In the genomic region with DNA sequence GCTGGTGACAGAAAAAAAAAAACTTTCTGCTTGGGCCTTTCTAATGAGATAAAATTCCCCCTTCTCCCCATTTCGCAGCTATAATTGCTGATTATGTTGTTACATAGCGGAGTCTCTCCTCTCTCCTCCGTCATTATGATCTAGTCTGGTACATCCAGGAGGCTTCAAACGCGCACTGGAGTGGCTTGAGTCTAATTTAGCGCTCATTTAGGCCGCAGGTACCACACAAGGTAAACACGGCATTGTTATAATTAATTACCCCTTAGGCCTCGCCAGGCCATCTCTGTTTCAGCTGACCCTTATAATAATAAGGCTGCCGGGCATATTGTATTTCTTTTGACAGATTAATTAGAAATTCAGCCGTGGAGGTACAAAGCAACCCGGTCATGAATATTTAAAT, we compare ENCODE assay signal across 19 mouse cellular contexts.
DNase-seq lines count a peak whose midpoint lies in the region; ATAC-seq and TF ChIP-seq lines count a peak whose summit lies in the region.
"Had no signal": no experiment of that assay in that cellular context is flagged by ENCODE, and none has a peak within 500 bp of the region (broad histone marks: within the 10 kb centered on the region; RNA-seq: fewer than 3 reads in every experiment).

No protein-coding gene starts in this region.

- H3K4me2 ChIP-seq in hindbrain, embryonic 14.5 days (replicated peaks) = no peak overlapping the region
- no peak overlapping the region for H3K4me2 ChIP-seq in hindbrain, postnatal 0 days (ENCODE audit: low read depth, low read length)
- H3K4me2 ChIP-seq in forebrain, embryonic 15.5 days (replicated peaks) = no peak overlapping the region
- H3K4me2 ChIP-seq in midbrain, embryonic 11.5 days = no peak overlapping the region
- no peak overlapping the region for H3K4me2 ChIP-seq in neural tube, embryonic 15.5 days
- H3K4me2 ChIP-seq: embryonic facial prominence, embryonic 15.5 days had no signal

- no peaks in the 10 kb centered on the region for H3K9me3 ChIP-seq in hindbrain, embryonic 14.5 days (ENCODE audit: control insufficient read depth, low read length)
- H3K9me3 ChIP-seq in hindbrain, postnatal 0 days (ENCODE audit: low read length) = no peaks in the 10 kb centered on the region
- H3K9me3 ChIP-seq in forebrain, embryonic 15.5 days = no peaks in the 10 kb centered on the region
- no peaks in the 10 kb centered on the region for H3K9me3 ChIP-seq in midbrain, embryonic 11.5 days (ENCODE audit: control insufficient read depth, low read length)
- no peaks in the 10 kb centered on the region for H3K9me3 ChIP-seq in neural tube, embryonic 15.5 days (replicated peaks)
- H3K9me3 ChIP-seq: embryonic facial prominence, embryonic 15.5 days; heart, embryonic 13.5 days had no signal

- TF ChIP-seq CTCF in hindbrain, postnatal 0 days (IDR thresholded peaks at IDR 0.05; ENCODE audit: low read depth) = no peak

- no peak overlapping the region for H3K4me3 ChIP-seq in hindbrain, embryonic 14.5 days (replicated peaks; ENCODE audit: low read length)
- no peak overlapping the region for H3K4me3 ChIP-seq in hindbrain, postnatal 0 days (ENCODE audit: low read length)
- no peak overlapping the region for H3K4me3 ChIP-seq in forebrain, embryonic 15.5 days
- H3K4me3 ChIP-seq in midbrain, embryonic 11.5 days (ENCODE audit: low read depth, low read length) = no peak overlapping the region
- no peak overlapping the region for H3K4me3 ChIP-seq in neural tube, embryonic 15.5 days (replicated peaks)
- H3K4me3 ChIP-seq: embryonic facial prominence, embryonic 15.5 days; heart, embryonic 13.5 days; megakaryocyte, embryonic 14.5 days; myocyte had no signal

- no peak for DNase-seq in hindbrain, embryonic 14.5 days (ENCODE audit: low spot score)
- DNase-seq in hindbrain, postnatal 0 days (ENCODE audit: low spot score) = no peak
- DNase-seq in midbrain, embryonic 11.5 days (ENCODE audit: low spot score, missing footprints) = no peak
- DNase-seq in cerebellum, adult 18-20 months = no peak
- no peak for DNase-seq in gastrocnemius, adult 18-20 months (ENCODE audit: low spot score)
- DNase-seq: adrenal gland, postnatal 10 days; cerebellum, adult 11 months; kidney, adult 8-10 months; kidney, postnatal 25 days; liver; lung, postnatal 14 days; right cerebral cortex, adult 18-20 months had no signal

- H3K9ac ChIP-seq in hindbrain, embryonic 14.5 days = no peak overlapping the region
- H3K9ac ChIP-seq in hindbrain, postnatal 0 days (replicated peaks; ENCODE audit: low read length) = no peak overlapping the region
- no peak overlapping the region for H3K9ac ChIP-seq in forebrain, embryonic 15.5 days (replicated peaks)
- H3K9ac ChIP-seq in midbrain, embryonic 11.5 days (ENCODE audit: low read length) = no peak overlapping the region
- H3K9ac ChIP-seq in neural tube, embryonic 15.5 days (replicated peaks) = no peak overlapping the region
- H3K9ac ChIP-seq: embryonic facial prominence, embryonic 15.5 days had no signal

- H3K36me3 ChIP-seq in hindbrain, embryonic 14.5 days (replicated peaks; ENCODE audit: control insufficient read depth, insufficient read depth) = no peaks in the 10 kb centered on the region
- no peaks in the 10 kb centered on the region for H3K36me3 ChIP-seq in hindbrain, postnatal 0 days (ENCODE audit: insufficient read depth, low read length)
- no peaks in the 10 kb centered on the region for H3K36me3 ChIP-seq in forebrain, embryonic 15.5 days
- H3K36me3 ChIP-seq in midbrain, embryonic 11.5 days (ENCODE audit: control insufficient read depth, insufficient read depth, low read length) = no peaks in the 10 kb centered on the region
- no peaks in the 10 kb centered on the region for H3K36me3 ChIP-seq in neural tube, embryonic 15.5 days
- H3K36me3 ChIP-seq: embryonic facial prominence, embryonic 15.5 days; heart, embryonic 13.5 days had no signal

- no peak for ATAC-seq in hindbrain, embryonic 14.5 days (ENCODE audit: low FRiP score)
- no peak for ATAC-seq in hindbrain, postnatal 0 days
- ATAC-seq in forebrain, embryonic 15.5 days (replicated peaks) = 0 out of 2 replicates have a peak, but pooled peaks have one; percentile 13
- peak; percentile 41 for ATAC-seq in midbrain, embryonic 11.5 days (ENCODE audit: low FRiP score)
- peak; percentile 78 for ATAC-seq in neural tube, embryonic 15.5 days (ENCODE audit: low FRiP score)
- ATAC-seq: Patski had no signal

- H3K4me1 ChIP-seq in hindbrain, embryonic 14.5 days (replicated peaks; ENCODE audit: control insufficient read depth, insufficient read depth, low read length) = peaks cover 19% of the 10 kb centered on the region
- H3K4me1 ChIP-seq in hindbrain, postnatal 0 days (ENCODE audit: insufficient read depth, low read length) = peaks cover 8% of the 10 kb centered on the region; the same call in 1 of the 2 replicates
- H3K4me1 ChIP-seq in forebrain, embryonic 15.5 days = peaks cover 20% of the 10 kb centered on the region
- peaks cover 15% of the 10 kb centered on the region for H3K4me1 ChIP-seq in midbrain, embryonic 11.5 days (ENCODE audit: control insufficient read depth, insufficient read depth, low read length)
- peaks cover 26% of the 10 kb centered on the region for H3K4me1 ChIP-seq in neural tube, embryonic 15.5 days
- H3K4me1 ChIP-seq: megakaryocyte, embryonic 14.5 days had no signal

- 24% methylated on average over 12 of the region's 12 CpGs for WGBS in hindbrain, embryonic 14.5 days
- 54% methylated on average over 12 of the region's 12 CpGs for WGBS in hindbrain, postnatal 0 days
- 9% methylated on average over 12 of the region's 12 CpGs for WGBS in forebrain, embryonic 15.5 days
- 54% methylated on average over 12 of the region's 12 CpGs for WGBS in midbrain, embryonic 11.5 days
- WGBS in neural tube, embryonic 15.5 days = 42% methylated on average over 12 of the region's 12 CpGs

- H3K27me3 ChIP-seq in hindbrain, embryonic 14.5 days (ENCODE audit: control insufficient read depth, insufficient read depth, low read length) = no peaks in the 10 kb centered on the region
- no peaks in the 10 kb centered on the region for H3K27me3 ChIP-seq in hindbrain, postnatal 0 days (ENCODE audit: insufficient read depth, low read length)
- peaks cover 25% of the 10 kb centered on the region for H3K27me3 ChIP-seq in forebrain, embryonic 15.5 days
- H3K27me3 ChIP-seq in midbrain, embryonic 11.5 days (ENCODE audit: control insufficient read depth, insufficient read depth, low read length) = no peaks in the 10 kb centered on the region
- no peaks in the 10 kb centered on the region for H3K27me3 ChIP-seq in neural tube, embryonic 15.5 days (replicated peaks)
- H3K27me3 ChIP-seq: megakaryocyte, embryonic 14.5 days; Patski had no signal

- H3K27ac ChIP-seq in hindbrain, embryonic 14.5 days = peak overlapping the region; percentile 78; the same call in 1 of the 2 replicates
- H3K27ac ChIP-seq in hindbrain, postnatal 0 days = no peak overlapping the region
- no peak overlapping the region for H3K27ac ChIP-seq in forebrain, embryonic 15.5 days (replicated peaks)
- no peak overlapping the region; the same call in 1 of the 2 replicates for H3K27ac ChIP-seq in midbrain, embryonic 11.5 days (ENCODE audit: low read depth, low read length)
- H3K27ac ChIP-seq in neural tube, embryonic 15.5 days (replicated peaks) = no peak overlapping the region; the same call in 1 of the 2 replicates
- H3K27ac ChIP-seq: embryonic facial prominence, embryonic 15.5 days; heart, embryonic 13.5 days had no signal

Comparison
In these comparisons a context has a peak if more than half of its experiments do, and no peak if none do; other contexts are left out.
1. ATAC-seq: peak in forebrain, embryonic 15.5 days (single experiment), midbrain, embryonic 11.5 days (single experiment) and neural tube, embryonic 15.5 days (single experiment); none in hindbrain, embryonic 14.5 days (single experiment) and hindbrain, postnatal 0 days (single experiment).